Mouse (Mus musculus): ENCODE measurements around the gene Adgrl3.
"Not testable (repeated sequence)": the region's sequence is repeated elsewhere in the genome, so short reads cannot be mapped to it uniquely, and the experiment has no call there.

The Adgrl3 gene

DNA sequence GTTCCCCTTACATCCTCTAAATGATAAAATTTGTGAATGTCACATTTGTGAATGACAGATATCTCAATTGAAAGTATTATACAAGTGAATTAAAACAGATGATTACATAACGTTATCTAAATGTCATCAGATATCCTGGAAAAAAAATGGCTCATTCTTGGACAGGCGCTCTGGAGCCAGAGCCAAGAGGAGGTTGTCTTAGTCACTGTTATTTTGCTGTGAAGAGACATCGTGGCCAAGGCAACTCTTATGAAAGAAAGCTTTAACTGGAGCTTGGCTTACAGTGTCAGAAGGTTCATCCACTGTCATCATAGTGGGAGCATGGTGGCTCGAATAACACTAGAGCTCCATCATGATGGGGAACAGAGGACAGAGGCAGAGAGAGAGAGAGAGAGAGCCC, 511.7 kb downstream of the Adgrl3 start:
- in situ Hi-C loops (cut with MboI; ENCODE audit: low sequenced_read_pairs) = no loop called here

DNA sequence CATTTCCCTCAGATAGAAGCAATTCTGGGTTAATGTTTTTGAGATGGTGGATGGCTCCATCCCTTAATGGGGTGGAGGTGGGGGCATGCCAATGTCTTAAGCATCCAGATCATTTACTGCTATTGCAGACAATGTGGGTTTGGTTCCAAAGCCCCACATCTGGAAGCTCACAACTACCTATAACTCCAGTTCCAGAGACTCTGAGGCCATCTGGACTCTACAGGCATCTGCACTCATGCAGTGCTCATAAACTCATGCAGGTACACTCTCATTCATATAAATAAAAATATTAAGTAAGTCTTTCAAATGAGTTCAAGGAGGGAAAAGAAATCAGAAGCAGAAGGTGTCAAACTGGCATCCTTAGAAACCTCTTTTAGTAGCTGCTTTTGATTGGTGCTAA, 530.3 kb downstream of the Adgrl3 start:
- in situ Hi-C loops (cut with MboI; ENCODE audit: low sequenced_read_pairs) = no loop called here

DNA sequence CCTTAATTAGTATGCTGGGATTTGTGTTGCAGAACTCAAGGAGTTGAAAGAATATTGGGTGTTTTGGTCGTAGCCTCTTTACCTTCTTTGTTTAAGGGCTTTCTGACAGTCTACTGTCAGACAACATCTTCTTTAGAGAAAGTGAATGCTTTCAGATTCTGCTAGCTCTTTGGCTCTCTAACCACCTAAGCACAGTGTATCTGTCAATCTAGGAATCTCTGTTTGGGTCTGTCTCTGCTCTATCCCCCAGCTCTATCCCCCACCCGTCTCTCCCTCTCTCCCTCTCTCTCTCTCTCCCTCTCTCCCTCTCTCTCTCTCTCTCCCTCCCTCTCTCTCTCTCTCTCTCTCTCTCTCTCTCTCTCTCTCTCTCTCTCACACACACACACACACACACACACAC, 535.2 kb downstream of the Adgrl3 start:
- in situ Hi-C loops (cut with MboI; ENCODE audit: low sequenced_read_pairs) = not testable (repeated sequence)

DNA sequence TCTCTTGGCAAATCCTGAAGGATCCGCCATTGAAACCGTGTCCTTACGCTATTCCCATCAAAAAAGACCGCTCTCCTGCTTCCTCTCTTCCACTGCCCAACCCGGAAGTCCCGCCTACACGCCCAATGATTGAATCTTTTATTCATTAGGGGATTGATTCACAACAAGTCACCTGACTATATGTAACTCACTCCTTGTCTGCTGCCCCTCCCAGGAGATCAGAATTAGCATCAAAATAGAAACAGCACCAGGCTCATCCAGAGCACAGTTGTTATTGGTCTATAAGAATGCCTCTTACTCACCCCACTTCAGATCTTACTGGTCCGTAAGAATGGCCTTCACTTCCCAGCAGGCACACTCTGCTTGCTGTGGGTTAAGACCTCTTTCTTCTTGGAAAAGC, 536.1 kb downstream of the Adgrl3 start:
- in situ Hi-C loops (cut with MboI; ENCODE audit: low sequenced_read_pairs) = no loop called here

DNA sequence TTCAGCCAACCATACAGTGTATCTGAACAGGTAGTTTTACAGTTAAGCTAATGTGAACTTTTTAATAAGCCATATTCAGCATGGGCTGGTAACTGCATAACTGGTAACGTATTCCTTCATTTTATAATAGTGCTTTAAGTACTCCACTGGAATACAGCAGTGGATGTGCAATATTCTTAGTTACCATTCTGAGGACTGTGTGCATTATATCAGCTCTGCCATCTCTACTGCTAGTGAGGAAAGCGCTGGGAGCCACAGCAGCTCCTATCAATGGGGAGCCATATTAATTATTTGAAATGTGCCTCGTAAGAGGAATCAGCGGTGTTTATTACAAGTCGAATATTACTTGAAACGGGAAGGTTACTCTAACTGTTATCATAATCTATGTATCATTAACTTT, 539.0 kb downstream of the Adgrl3 start:
- in situ Hi-C loops (cut with MboI; ENCODE audit: low sequenced_read_pairs) = no loop called here

DNA sequence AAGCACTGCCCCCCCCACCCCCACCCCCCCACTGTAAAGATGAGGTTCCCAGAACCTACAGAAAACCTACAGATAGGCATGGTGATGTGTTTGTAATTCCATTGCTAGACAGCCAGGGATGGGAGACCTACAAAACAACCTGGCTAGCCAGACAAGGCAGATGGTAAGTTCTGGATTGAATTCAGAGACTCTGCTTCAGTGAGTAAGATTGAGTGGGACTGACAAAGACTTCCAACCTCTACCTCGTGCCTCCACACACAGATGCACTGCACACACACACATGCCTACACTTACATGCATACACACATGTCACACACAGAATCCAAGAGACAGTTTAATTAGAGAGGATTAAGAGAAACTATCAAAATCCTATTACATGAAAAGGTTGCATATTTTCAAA, 544.4 kb downstream of the Adgrl3 start:
- in situ Hi-C loops (cut with MboI; ENCODE audit: low sequenced_read_pairs) = no loop called here

DNA sequence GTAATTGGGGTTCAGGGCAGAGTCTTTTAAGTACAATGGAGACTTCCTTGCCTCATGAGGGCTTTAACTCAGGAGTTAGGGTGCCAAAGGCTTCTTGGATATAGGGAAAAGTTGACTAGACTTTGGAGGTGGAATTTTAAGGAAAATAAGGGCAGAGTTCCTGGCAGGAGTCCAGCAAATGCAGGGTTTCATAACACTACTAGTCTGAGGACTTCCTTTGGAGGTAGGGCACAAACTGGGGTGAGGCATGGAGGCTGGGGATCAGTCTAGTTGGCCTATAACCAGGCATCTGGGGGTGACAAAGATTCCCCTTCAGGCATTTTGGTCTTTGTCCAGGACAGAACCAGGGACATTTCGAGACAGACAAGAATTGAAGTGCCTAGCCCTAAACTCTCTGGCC, 546.6 kb downstream of the Adgrl3 start:
- in situ Hi-C loops (cut with MboI; ENCODE audit: low sequenced_read_pairs) = no loop called here

DNA sequence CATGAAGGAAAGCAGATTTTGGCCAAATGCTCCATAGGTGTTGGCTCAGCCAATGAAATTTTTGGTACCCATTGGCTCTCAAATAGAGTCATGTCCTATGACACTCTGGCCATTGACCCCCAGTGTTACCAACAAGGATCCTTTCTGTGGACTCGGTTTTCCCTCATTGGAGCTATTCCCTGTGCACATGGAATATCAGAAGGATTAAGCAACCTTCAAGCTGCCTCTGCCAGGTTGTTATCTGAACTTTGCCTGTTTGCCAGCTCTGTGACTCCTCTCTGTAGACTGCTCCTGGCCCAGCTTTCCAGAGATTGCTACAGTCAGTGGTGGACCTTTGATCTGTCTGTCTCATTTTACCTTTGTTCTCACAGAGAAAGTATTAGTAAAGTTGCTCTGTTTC, 548.8 kb downstream of the Adgrl3 start:
- in situ Hi-C loops (cut with MboI; ENCODE audit: low sequenced_read_pairs) = no loop called here

DNA sequence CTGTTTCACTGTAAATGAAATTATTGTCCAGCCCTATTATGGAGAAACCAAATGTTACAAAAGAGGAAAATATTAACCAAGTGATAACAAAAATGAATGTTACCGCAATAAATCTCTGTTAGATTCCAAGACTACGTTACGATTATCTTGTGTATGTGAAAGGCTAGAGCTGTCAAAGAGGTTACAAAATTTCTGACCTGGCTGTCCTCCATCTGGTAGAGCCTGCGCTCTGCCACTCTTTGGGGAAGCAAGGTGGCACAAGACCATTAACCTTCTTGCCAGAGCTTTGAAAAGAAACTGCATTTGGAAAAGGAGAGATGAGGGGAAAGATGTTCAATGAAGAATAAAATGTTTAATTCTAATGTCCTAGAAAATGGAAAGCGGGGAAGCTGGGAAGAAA, 562.9 kb downstream of the Adgrl3 start:
- in situ Hi-C loops (cut with MboI; ENCODE audit: low sequenced_read_pairs) = no loop called here

DNA sequence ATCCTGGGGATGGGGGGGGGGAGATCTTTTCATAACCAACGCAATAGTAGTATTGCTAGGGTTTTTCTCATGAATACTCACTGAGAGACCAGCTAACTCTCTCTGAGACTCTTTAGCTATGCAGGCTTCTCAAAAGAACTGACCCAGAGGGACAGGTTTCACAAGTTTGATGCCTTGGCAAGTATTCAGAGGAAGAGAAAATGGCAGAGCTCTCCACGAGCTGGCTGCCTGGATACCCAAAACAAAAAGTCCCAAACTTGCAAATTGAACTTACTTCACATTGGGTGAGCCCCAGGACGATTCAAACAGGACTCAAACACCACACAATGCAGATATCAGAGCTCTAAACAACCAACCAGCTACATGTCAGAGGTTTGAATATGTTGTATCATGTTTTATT, 563.5 kb downstream of the Adgrl3 start:
- in situ Hi-C loops (cut with MboI; ENCODE audit: low sequenced_read_pairs) = no loop called here

DNA sequence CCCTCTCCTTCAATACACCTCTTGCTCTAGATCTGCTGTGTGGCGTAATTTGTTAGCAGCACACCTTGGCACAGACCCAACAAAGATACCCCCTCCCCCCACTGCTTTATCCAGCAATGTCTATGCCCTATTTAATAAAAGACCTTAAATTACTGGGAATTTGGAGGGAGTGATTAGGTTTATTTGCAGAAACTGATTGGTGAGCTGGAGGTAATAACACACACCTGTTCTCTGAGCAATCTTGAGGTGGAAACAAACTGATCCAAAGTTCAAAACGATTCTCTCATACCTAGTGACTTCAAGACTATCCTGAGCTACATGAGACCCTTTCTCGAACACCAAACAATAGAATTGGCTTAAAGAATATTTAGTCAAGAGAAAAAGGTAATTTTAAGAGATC, 565.0 kb downstream of the Adgrl3 start:
- in situ Hi-C loops (cut with MboI; ENCODE audit: low sequenced_read_pairs) = no loop called here

DNA sequence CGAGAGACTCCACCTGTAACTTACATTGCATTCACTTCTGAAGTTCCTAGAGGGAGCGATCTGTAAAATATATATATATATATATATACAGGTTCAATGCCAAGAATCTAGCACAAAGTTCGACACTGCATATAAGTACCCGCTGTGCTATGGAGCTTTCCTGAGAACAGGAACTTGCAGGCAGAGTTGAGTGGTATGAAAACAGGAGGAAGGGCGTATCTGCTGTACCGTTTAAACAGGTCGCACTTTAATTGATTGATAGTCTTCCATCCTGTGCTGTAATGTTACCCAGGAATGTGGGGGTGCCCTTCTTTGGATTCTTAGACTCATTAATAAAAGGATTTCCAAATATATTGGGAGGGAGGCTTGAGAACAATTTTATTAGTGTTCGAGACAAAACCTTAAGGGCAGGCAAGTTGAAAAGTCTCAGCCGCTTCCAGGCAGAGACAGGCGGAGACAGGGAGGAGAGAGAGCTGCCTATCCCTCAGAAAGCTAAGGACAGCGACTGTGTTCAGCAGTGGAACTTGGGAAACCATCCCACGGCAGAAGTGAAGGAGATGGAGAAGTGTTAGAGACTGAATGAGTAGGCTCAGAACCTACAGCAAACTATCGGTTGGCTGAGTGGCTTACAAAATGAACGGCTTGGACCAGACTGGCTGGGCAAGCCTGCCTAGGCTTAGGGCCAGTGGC, 570.2 kb downstream of the Adgrl3 start:
- in situ Hi-C loops (cut with MboI; ENCODE audit: low sequenced_read_pairs) = no loop called here

DNA sequence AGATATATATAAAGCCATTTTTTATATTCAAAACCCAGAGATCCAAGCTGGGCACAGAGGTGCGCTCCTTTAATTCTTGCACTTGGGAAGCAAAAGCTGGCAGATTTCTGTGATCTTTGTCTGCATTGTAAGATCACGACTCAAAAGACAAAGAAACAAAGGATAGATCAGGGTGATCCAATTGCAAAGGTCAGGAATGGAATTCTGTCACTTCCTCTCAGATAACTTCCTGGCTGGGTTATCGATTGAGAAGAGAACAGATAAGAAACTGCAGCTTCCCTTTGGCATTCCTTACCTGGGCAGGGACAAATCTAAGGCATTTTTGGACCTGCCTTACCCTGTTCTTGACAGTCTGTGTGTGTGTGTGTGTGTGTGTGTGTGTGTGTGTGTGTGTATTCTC, 571.5 kb downstream of the Adgrl3 start:
- in situ Hi-C loops (cut with MboI; ENCODE audit: low sequenced_read_pairs) = no loop called here

DNA sequence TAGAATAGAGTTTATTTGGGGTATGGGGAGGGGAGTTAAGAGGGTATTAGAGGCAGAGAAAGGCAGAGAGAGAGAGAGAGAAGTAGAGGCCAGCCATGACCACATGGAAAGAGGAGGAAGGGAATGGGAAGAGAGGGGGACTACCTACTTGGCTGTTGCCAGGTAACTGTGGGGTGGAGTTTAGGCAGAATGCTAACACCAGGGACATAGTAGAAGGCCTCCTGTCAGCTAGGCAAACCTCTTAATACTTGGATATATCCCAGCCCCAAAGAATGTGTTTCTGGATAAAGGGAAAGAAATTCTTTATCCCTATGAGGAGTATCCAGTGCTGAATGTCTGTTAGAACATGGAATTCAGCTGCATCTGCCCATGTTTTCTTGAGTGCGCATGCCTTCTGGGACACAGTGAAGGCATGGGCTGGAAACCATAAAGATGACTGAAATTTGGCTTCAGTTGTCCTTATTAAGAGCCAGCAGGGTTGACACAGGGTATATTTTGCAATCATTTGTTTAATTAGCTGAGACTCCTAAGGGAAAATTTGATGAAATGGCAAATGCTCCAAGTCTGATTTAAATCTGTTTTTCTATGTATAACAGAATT, 573.6 kb downstream of the Adgrl3 start:
- in situ Hi-C loops (cut with MboI; ENCODE audit: low sequenced_read_pairs) = no loop called here

DNA sequence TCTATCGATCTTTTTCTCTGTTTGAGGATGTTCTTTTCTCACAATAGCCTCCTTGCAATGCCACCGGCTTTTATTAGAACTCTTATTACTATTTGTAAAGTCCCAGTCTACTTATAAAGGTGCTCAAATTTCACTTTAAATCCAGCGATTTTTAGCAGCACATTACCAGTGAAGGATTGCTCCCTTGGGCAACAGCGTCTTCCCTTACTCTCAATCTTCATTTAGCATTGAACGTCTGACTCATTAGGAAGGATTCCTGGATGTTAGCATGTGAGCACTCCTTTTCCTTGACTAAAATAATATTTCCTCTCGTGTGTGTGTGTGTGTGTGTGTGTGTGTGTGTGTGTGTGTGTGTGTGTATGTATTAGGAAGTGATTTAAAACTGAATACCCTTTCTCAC, 578.1 kb downstream of the Adgrl3 start:
- in situ Hi-C loops (cut with MboI; ENCODE audit: low sequenced_read_pairs) = no loop called here

DNA sequence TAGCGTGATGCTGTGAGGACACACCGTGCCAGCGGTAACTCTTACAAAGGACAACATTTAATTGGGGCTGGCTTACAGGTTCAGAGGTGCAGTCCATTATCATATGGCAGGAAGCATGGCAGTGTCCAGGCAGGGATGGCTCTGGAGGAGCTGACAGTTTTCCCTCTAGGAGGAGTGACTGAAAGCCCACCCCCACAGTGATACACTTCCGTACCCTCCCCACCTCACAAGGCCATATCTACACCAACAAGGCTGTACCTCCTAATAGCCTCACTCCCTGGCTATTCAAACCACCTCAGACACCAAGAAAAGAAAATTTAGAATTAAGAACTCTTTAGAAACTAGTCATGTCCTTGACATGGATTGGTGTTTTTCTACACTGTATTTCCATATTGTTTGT, 583.0 kb downstream of the Adgrl3 start:
- in situ Hi-C loops (cut with MboI; ENCODE audit: low sequenced_read_pairs) = no loop called here

DNA sequence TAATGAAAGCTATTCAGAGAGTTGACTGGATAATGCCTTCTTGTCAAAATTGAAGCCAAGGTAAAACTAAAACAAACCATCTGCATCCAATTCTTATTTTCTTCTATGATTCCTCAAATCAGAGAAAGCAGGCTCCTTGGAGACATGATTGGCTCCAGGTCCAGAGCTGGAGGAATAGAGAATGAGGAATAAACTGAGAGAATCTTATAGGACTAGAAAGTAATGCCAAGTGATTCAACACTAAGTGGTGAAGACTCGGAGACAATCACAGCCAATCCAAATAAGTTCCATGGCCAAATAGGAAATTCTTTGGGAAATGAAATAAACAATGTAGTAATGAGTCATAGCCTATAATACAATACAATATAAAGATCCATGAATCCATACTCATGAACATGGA, 585.7 kb downstream of the Adgrl3 start:
- in situ Hi-C loops (cut with MboI; ENCODE audit: low sequenced_read_pairs) = no loop called here

DNA sequence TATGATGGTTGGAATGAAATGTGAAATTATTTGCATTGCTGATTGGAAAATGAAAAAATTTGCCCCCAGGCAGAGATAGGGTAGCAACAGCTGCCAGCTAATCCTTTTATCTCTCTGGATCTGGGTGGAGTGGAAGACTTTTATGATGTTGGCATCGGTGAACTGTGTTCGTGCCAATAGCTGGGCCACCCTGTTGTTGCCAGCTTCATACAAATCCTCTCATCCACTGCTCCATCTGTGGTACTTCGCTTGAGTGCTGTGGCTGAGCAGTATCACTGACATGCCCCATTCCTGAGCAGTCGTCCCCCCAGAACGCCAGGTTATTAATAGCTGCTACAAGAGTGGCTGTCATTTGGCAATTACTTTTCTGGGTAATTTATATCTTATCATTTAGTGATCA, 590.3 kb downstream of the Adgrl3 start:
- in situ Hi-C loops (cut with MboI; ENCODE audit: low sequenced_read_pairs) = no loop called here

DNA sequence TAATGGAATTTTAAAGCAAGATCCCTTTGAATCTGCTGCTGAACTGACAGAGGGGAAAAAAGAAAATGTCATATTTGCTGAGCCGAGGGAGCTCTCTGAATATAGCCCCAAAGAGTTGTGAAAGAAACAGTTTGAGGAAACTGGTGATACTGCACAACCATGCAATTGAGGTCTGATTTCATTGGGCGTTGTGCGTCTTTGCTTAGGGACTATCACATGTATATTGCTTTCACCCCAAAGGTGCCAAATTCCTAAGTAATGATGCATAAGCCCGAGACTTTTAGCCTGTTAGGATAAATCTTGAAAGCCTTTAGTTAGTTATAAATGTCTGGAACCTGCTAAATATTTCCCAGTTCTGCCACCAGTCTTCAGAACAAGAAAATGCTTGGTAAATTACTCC, 594.7 kb downstream of the Adgrl3 start:
- in situ Hi-C loops (cut with MboI; ENCODE audit: low sequenced_read_pairs) = no loop called here

DNA sequence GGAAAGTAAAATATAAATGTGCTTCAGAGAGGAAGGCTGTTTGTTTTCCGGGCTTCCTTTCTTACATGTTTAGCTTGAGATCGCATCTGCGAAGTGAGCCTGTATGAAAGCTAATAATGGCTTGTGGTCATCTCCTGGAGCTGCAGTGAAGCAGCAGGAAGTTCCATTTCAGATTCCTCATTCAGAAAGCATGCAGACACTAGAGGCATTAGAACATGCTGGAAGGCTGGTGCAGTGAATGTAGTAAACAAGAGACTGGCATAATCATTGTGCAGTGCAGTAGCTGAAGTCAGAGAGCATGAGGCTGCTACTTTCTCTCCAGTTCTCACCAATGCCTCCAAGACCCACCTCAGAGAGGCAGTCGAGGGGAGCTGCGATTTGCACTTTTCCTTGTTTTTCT, 601.2 kb downstream of the Adgrl3 start:
- in situ Hi-C loops (cut with MboI; ENCODE audit: low sequenced_read_pairs) = no loop called here

DNA sequence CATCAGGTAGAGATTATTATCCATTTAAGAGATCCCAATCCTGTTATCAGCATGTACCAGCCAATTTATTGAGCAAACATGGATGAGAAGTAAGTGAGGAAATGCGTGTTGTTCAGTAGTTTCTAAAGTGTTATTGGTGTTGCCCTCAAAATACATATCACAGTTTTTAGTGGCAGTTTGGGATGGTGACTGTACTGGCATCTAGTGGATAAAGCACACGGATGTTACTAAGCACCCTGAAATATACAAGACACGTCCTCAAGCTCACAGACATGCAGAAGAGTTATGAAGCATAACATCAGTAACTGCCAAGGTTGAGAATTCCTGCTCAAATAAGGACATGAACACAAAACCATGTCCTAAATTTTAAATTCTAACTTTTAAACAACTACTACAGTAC, 601.8 kb downstream of the Adgrl3 start:
- in situ Hi-C loops (cut with MboI; ENCODE audit: low sequenced_read_pairs) = no loop called here

DNA sequence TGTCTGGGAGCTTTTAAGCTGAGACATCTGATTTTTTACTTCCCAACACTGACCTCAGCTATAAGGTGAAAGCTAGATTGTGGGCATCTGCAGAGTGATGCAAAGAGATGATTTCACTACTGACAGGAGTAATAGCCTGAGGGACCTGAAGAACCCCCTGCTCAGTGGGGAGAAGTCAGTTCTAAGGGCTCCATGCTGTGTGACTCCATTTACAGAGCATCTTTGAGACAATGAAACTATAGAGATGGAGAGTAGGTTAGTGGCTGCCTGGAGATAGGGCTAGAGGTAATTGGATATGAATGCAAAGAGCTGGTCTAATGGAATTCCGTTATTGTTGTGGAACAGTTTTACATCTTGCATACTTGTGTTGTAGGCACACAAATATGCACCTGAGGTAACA, 603.9 kb downstream of the Adgrl3 start:
- in situ Hi-C loops (cut with MboI; ENCODE audit: low sequenced_read_pairs) = no loop called here

DNA sequence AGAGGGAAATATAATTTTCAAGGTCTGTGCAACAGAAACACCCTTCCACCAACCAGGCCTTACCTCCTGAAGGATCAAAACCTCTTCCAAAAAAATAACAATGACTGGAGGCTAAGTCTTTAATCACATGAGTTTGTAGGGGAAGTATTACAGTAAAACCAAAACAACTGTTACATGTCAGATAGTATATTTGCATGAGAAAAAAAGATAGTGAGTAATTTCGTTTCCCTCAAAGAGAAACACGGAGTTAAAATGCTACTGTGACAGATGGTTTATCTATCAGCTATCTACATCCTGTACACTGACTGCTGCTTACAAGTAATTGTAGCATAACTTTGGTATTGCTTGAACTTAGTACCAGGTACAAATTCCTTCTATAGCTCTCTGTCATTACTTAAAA, 616.2 kb downstream of the Adgrl3 start:
- in situ Hi-C loops (cut with MboI; ENCODE audit: low sequenced_read_pairs) = no loop called here

All from CH12F3 (cell line).